Mouse (Mus musculus) olfactory bulb, adult 2 months (tissue): ENCODE measurements at regions not wholly inside any gene's neighbourhood (a gene's known extent, or its start where the extent isn't known, plus 50 kb on each side); places are given as distances from the start of the nearest gene placed in this dataset.

Experiments
- CTCF ChIP-seq: fragments of 200-500 bp; IDR thresholded peaks from 2 replicates; pipeline ENCODE4 v1.5.1; 2012; ENCODE audit warnings: low read depth, mild to moderate bottlenecking, low read length, moderate library complexity; ENCODE audit not compliant: insufficient read depth
- POLR2A ChIP-seq: fragments of 200-500 bp; IDR thresholded peaks from 2 replicates; pipeline ENCODE4 v1.6.1; 2012; ENCODE audit warnings: mild to moderate bottlenecking, low read depth, low read length, moderate library complexity; ENCODE audit not compliant: insufficient read depth

- TF ChIP-seq CTCF (no peak), POLR2A (no peak)
Measured at GRCm38 (mm10) chrX:166779334-166780092, 194.0 kb upstream of the Egfl6 start.
